Mouse (Mus musculus): Measurements from ENCODE around the gene Fcer1g. TPM values are rescaled to one million over a fixed set of nuclear protein-coding genes. Genes with fewer than 3 reads are reported as not detected.

The Fcer1g gene
- polyA plus RNA-seq, 1 experiment from 2014 or later = 38.7 TPM

GRCm38 (mm10) chr1:171195887-171196397 is 38.2 kb downstream of the Fcer1g start, which contains the start of gene Pcp4l1:
Gene Pcp4l1, minus strand, starts transcription at chr1:171196268.
- H3K36me3 ChIP-seq = no peaks in the 10 kb centered on the region
- H3K27ac ChIP-seq (replicated peaks) = no peak within 1 kb of the TSS
- ATAC-seq (ENCODE audit: low read depth) = peak; percentile 55; the same call in 1 of the 2 replicates
- under 1% methylated on average over 33 of the region's 33 CpGs for WGBS
- H3K27me3 ChIP-seq = peaks cover 72% of the 10 kb centered on the region
- H3K9ac ChIP-seq = peak within 1 kb of the TSS; percentile 71
- no peaks in the 10 kb centered on the region for H3K9me3 ChIP-seq
- peak within 1 kb of the TSS; percentile 49 for H3K4me3 ChIP-seq
- H3K4me1 ChIP-seq (replicated peaks) = peaks cover 45% of the 10 kb centered on the region
- H3K4me2 ChIP-seq = peak within 1 kb of the TSS; percentile 93

- Histone ChIP-seq H3K4me3 (peak overlapping the region; percentile 49), H3K4me1 (replicated peaks) (peaks cover 45% of the 10 kb centered on the region), H3K9ac (peak overlapping the region; percentile 71), H3K9me3 (no peaks in the 10 kb centered on the region), H3K4me2 (peak overlapping the region; percentile 93), H3K36me3 (no peaks in the 10 kb centered on the region), H3K27ac (replicated peaks) (no peak overlapping the region), H3K27me3 (peaks cover 76% of the 10 kb centered on the region)
- WGBS = 6% methylated on average over 20 of the region's 20 CpGs
- no peak for ATAC-seq (ENCODE audit: low read depth)
Observed at GRCm38 (mm10) chr1:171195046-171195822, 38.9 kb downstream of the Fcer1g start.

GRCm38 (mm10) chr1:171193911-171194830 is 40.0 kb downstream of the Fcer1g start:
- Histone ChIP-seq H3K4me3 (peak overlapping the region; percentile 49), H3K27ac (replicated peaks) (peak overlapping the region; percentile 67), H3K9me3 (no peaks in the 10 kb centered on the region), H3K4me1 (replicated peaks) (peaks cover 53% of the 10 kb centered on the region), H3K27me3 (peaks cover 69% of the 10 kb centered on the region), H3K36me3 (no peaks in the 10 kb centered on the region), H3K4me2 (peak overlapping the region; percentile 93), H3K9ac (peak overlapping the region; percentile 57; the same call in 1 of the 2 replicates)
- 0 out of 2 replicates have a peak, but pooled peaks have one; percentile 5 for ATAC-seq (ENCODE audit: low read depth)
- 28% methylated on average over 11 of the region's 11 CpGs for WGBS

GRCm38 (mm10) chr1:171193093-171193840 is 40.9 kb downstream of the Fcer1g start:
- WGBS = 2% methylated on average over 18 of the region's 18 CpGs
- peak overlapping the region; percentile 57 for H3K9ac ChIP-seq
- peak overlapping the region; percentile 29 for H3K4me3 ChIP-seq
- peaks cover 62% of the 10 kb centered on the region for H3K4me1 ChIP-seq (replicated peaks)
- no peaks in the 10 kb centered on the region for H3K9me3 ChIP-seq
- H3K27me3 ChIP-seq = peaks cover 62% of the 10 kb centered on the region
- peak overlapping the region; percentile 67 for H3K27ac ChIP-seq (replicated peaks)
- H3K36me3 ChIP-seq = no peaks in the 10 kb centered on the region
- peak overlapping the region; percentile 93 for H3K4me2 ChIP-seq
- peak; percentile 63 for ATAC-seq (ENCODE audit: low read depth)

GRCm38 (mm10) chr1:171192283-171192682 is 41.9 kb downstream of the Fcer1g start:
- H3K4me1 ChIP-seq (replicated peaks) = peaks cover 65% of the 10 kb centered on the region
- H3K9me3 ChIP-seq = no peaks in the 10 kb centered on the region
- WGBS = 46% methylated on average over 10 of the region's 10 CpGs
- no peak overlapping the region for H3K9ac ChIP-seq
- H3K4me3 ChIP-seq = no peak overlapping the region
- no peaks in the 10 kb centered on the region for H3K36me3 ChIP-seq
- no peak overlapping the region for H3K27ac ChIP-seq (replicated peaks)
- peaks cover 58% of the 10 kb centered on the region for H3K27me3 ChIP-seq
- ATAC-seq (ENCODE audit: low read depth) = no peak
- peak overlapping the region; percentile 93 for H3K4me2 ChIP-seq

GRCm38 (mm10) chr1:171190832-171191231 is 43.3 kb downstream of the Fcer1g start:
- Histone ChIP-seq H3K27ac (replicated peaks) (no peak overlapping the region), H3K9ac (no peak overlapping the region), H3K27me3 (peaks cover 44% of the 10 kb centered on the region), H3K9me3 (no peaks in the 10 kb centered on the region), H3K4me1 (replicated peaks) (peaks cover 66% of the 10 kb centered on the region), H3K4me3 (no peak overlapping the region), H3K4me2 (no peak overlapping the region), H3K36me3 (no peaks in the 10 kb centered on the region)
- no peak for ATAC-seq (ENCODE audit: low read depth)
- WGBS = 93% methylated on average over 9 of the region's 9 CpGs

GRCm38 (mm10) chr1:171189476-171190114 is 44.6 kb downstream of the Fcer1g start:
- H3K9ac ChIP-seq = no peak overlapping the region
- WGBS = 27% methylated on average over 14 of the region's 14 CpGs
- H3K36me3 ChIP-seq = no peaks in the 10 kb centered on the region
- H3K9me3 ChIP-seq = no peaks in the 10 kb centered on the region
- peaks cover 60% of the 10 kb centered on the region for H3K4me1 ChIP-seq (replicated peaks)
- H3K4me3 ChIP-seq = no peak overlapping the region
- H3K4me2 ChIP-seq = no peak overlapping the region
- peak overlapping the region; percentile 34 for H3K27ac ChIP-seq (replicated peaks)
- H3K27me3 ChIP-seq = peaks cover 31% of the 10 kb centered on the region
- ATAC-seq (ENCODE audit: low read depth) = peak; percentile 33; the same call in 1 of the 2 replicates

GRCm38 (mm10) chr1:171189046-171189445 is 45.1 kb downstream of the Fcer1g start:
- 15% methylated on average over 8 of the region's 8 CpGs for WGBS

GRCm38 (mm10) chr1:171187851-171188700 is 46.1 kb downstream of the Fcer1g start:
- H3K36me3 ChIP-seq = no peaks in the 10 kb centered on the region
- H3K4me3 ChIP-seq = no peak overlapping the region
- H3K9me3 ChIP-seq = no peaks in the 10 kb centered on the region
- peaks cover 19% of the 10 kb centered on the region for H3K27me3 ChIP-seq
- no peak overlapping the region for H3K27ac ChIP-seq (replicated peaks)
- ATAC-seq (ENCODE audit: low read depth) = 0 out of 2 replicates have a peak, but pooled peaks have one; percentile 17
- peak overlapping the region; percentile 27; the same call in 1 of the 2 replicates for H3K4me2 ChIP-seq
- H3K9ac ChIP-seq = no peak overlapping the region
- WGBS = 25% methylated on average over 13 of the region's 13 CpGs
- H3K4me1 ChIP-seq (replicated peaks) = peaks cover 45% of the 10 kb centered on the region

More at GRCm38 (mm10) chr1:171189046-171189445, 45.1 kb downstream of the Fcer1g start:
- ATAC-seq (ENCODE audit: low read depth) = no peak
- Histone ChIP-seq H3K4me1 (replicated peaks) (peaks cover 55% of the 10 kb centered on the region), H3K27ac (replicated peaks) (peak overlapping the region; percentile 34), H3K9ac (no peak overlapping the region), H3K36me3 (no peaks in the 10 kb centered on the region), H3K9me3 (no peaks in the 10 kb centered on the region), H3K4me3 (no peak overlapping the region), H3K4me2 (0 out of 2 replicates have a peak overlapping the region, but pooled peaks have one; percentile 3), H3K27me3 (peaks cover 26% of the 10 kb centered on the region)

- Histone ChIP-seq H3K4me2 (peak overlapping the region; percentile 4; the same call in 1 of the 2 replicates), H3K9ac (no peak overlapping the region), H3K9me3 (no peaks in the 10 kb centered on the region), H3K4me1 (replicated peaks) (peaks cover 33% of the 10 kb centered on the region), H3K27ac (replicated peaks) (0 out of 2 replicates have a peak overlapping the region, but pooled peaks have one; percentile 28), H3K27me3 (peaks cover 1% of the 10 kb centered on the region; the same call in 1 of the 2 replicates), H3K36me3 (no peaks in the 10 kb centered on the region), H3K4me3 (no peak overlapping the region)
- no peak for ATAC-seq (ENCODE audit: low read depth)
- 60% methylated on average over 8 of the region's 8 CpGs for WGBS
Observed at GRCm38 (mm10) chr1:171185655-171186054, 48.5 kb downstream of the Fcer1g start.

All from neural tube, embryonic 13.5 days (tissue).